Mouse (Mus musculus): ENCODE measurements around the gene Ptger4. TPM values are rescaled to one million over a fixed set of nuclear protein-coding genes. Genes with fewer than 3 reads are reported as not detected.
A peak's percentile ranks its signal among the peaks of the same experiment; 100 is the strongest.

The Ptger4 gene
- polyA plus RNA-seq, 1 experiment, result 3.5 TPM

GRCm38 (mm10) chr15:5194446-5194845, 49.5 kb downstream of the Ptger4 start:
- H3K4me1 ChIP-seq (ENCODE audit: control insufficient read depth, insufficient read depth, low read length), result no peaks in the 10 kb centered on the region; the same call in 1 of the 2 replicates
- WGBS, result 80% methylated on average over 6 of the region's 6 CpGs
- no peak for TF ChIP-seq CTCF (IDR thresholded peaks at IDR 0.05; ENCODE audit: control insufficient read depth, insufficient read depth, low read length)
- TF ChIP-seq POLR2A (IDR thresholded peaks at IDR 0.05; ENCODE audit: borderline replicate concordance, control insufficient read depth, low read depth, low read length), result no peak

DNA sequence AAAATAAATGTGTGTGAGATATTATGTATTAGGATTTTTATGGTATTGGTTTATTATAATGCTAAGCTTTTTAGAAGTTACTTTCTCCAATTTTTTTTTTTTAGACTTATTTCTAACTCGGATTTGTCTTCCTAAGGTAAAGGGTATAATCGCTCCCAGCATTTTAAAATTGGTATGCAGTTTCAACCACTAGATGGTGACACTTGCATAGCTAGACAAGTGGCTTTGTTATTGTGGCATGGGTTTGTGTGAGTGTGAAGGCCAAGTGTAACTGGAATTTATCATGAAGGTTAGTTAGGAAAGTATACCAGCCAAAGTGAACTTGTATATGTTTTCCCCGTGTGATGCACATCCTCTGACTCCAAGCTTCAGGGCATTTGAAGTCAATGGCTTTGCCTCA, 50.2 kb downstream of the Ptger4 start:
- Histone ChIP-seq H3K4me1 (ENCODE audit: control insufficient read depth, insufficient read depth, low read length) (no peaks in the 10 kb centered on the region; the same call in 1 of the 2 replicates), H3K27ac (ENCODE audit: control insufficient read depth, insufficient read depth, low read depth, low read length, poor library complexity) (no peak overlapping the region), H3K4me3 (replicated peaks; ENCODE audit: control insufficient read depth, low read depth, low read length) (no peak overlapping the region)
- 68% methylated on average over 3 of the region's 3 CpGs for WGBS
- no peak for TF ChIP-seq CTCF (IDR thresholded peaks at IDR 0.05; ENCODE audit: control insufficient read depth, insufficient read depth, low read length)
- TF ChIP-seq POLR2A (IDR thresholded peaks at IDR 0.05; ENCODE audit: borderline replicate concordance, control insufficient read depth, low read depth, low read length), result no peak

More at GRCm38 (mm10) chr15:5194446-5194845, 49.5 kb downstream of the Ptger4 start:
- no peak overlapping the region for H3K27ac ChIP-seq (ENCODE audit: control insufficient read depth, insufficient read depth, low read depth, low read length, poor library complexity)
- H3K4me3 ChIP-seq (replicated peaks; ENCODE audit: control insufficient read depth, low read depth, low read length), result no peak overlapping the region

- H3K4me3 ChIP-seq (replicated peaks; ENCODE audit: control insufficient read depth, low read depth, low read length), result no peak overlapping the region
- 68% methylated on average over 10 of the region's 10 CpGs for WGBS
- TF ChIP-seq CTCF (IDR thresholded peaks at IDR 0.05; ENCODE audit: control insufficient read depth, insufficient read depth, low read length) (no peak; the same call in 1 of the 2 replicates), POLR2A (IDR thresholded peaks at IDR 0.05; ENCODE audit: borderline replicate concordance, control insufficient read depth, low read depth, low read length) (no peak)
- no peak overlapping the region for H3K27ac ChIP-seq (ENCODE audit: control insufficient read depth, insufficient read depth, low read depth, low read length, poor library complexity)
- no peaks in the 10 kb centered on the region; the same call in 1 of the 2 replicates for H3K4me1 ChIP-seq (ENCODE audit: control insufficient read depth, insufficient read depth, low read length)
Measured at GRCm38 (mm10) chr15:5189504-5190093, 54.4 kb downstream of the Ptger4 start.

GRCm38 (mm10) chr15:5188029-5188428, 56.0 kb downstream of the Ptger4 start:
- H3K27ac ChIP-seq (ENCODE audit: control insufficient read depth, insufficient read depth, low read depth, low read length, poor library complexity), result no peak overlapping the region
- H3K4me3 ChIP-seq (replicated peaks; ENCODE audit: control insufficient read depth, low read depth, low read length), result no peak overlapping the region
- TF ChIP-seq CTCF (IDR thresholded peaks at IDR 0.05; ENCODE audit: control insufficient read depth, insufficient read depth, low read length) (no peak), POLR2A (IDR thresholded peaks at IDR 0.05; ENCODE audit: borderline replicate concordance, control insufficient read depth, low read depth, low read length) (no peak)
- H3K4me1 ChIP-seq (ENCODE audit: control insufficient read depth, insufficient read depth, low read length), result no peaks in the 10 kb centered on the region; the same call in 1 of the 2 replicates
- 19% methylated on average over 1 of the region's 1 CpGs for WGBS

GRCm38 (mm10) chr15:5187116-5187515, 56.9 kb downstream of the Ptger4 start:
- H3K4me3 ChIP-seq (replicated peaks; ENCODE audit: control insufficient read depth, low read depth, low read length), result no peak overlapping the region
- no peaks in the 10 kb centered on the region; the same call in 1 of the 2 replicates for H3K4me1 ChIP-seq (ENCODE audit: control insufficient read depth, insufficient read depth, low read length)
- TF ChIP-seq POLR2A (IDR thresholded peaks at IDR 0.05; ENCODE audit: borderline replicate concordance, control insufficient read depth, low read depth, low read length), result no peak
- no peak for TF ChIP-seq CTCF (IDR thresholded peaks at IDR 0.05; ENCODE audit: control insufficient read depth, insufficient read depth, low read length)
- 52% methylated on average over 4 of the region's 4 CpGs for WGBS
- H3K27ac ChIP-seq (ENCODE audit: control insufficient read depth, insufficient read depth, low read depth, low read length, poor library complexity), result no peak overlapping the region

DNA sequence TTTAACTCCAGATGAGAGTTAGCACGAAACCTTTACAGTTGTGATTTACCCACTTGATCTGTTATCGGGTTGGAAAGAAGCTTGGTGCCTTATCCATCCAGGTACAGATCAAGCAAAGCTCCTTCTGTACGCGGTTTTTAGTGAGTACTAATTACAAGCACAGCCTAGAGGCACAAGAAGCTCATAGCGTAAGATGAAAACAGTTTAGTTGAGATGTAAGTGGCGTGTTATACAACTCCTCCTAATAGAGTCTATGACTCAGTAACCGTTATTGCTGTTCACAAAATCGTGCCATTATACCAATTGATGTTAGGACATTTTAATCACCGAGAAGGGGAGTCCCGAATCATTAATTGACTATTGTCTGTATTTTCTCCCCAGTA, 57.7 kb downstream of the Ptger4 start:
- Histone ChIP-seq H3K27ac (ENCODE audit: control insufficient read depth, insufficient read depth, low read depth, low read length, poor library complexity) (no peak overlapping the region), H3K4me3 (replicated peaks; ENCODE audit: control insufficient read depth, low read depth, low read length) (peak overlapping the region; percentile 97), H3K4me1 (ENCODE audit: control insufficient read depth, insufficient read depth, low read length) (no peaks in the 10 kb centered on the region; the same call in 1 of the 2 replicates)
- TF ChIP-seq CTCF (IDR thresholded peaks at IDR 0.05; ENCODE audit: control insufficient read depth, insufficient read depth, low read length), result no peak
- TF ChIP-seq POLR2A (IDR thresholded peaks at IDR 0.05; ENCODE audit: borderline replicate concordance, control insufficient read depth, low read depth, low read length), result no peak
- 26% methylated on average over 10 of the region's 10 CpGs for WGBS

DNA sequence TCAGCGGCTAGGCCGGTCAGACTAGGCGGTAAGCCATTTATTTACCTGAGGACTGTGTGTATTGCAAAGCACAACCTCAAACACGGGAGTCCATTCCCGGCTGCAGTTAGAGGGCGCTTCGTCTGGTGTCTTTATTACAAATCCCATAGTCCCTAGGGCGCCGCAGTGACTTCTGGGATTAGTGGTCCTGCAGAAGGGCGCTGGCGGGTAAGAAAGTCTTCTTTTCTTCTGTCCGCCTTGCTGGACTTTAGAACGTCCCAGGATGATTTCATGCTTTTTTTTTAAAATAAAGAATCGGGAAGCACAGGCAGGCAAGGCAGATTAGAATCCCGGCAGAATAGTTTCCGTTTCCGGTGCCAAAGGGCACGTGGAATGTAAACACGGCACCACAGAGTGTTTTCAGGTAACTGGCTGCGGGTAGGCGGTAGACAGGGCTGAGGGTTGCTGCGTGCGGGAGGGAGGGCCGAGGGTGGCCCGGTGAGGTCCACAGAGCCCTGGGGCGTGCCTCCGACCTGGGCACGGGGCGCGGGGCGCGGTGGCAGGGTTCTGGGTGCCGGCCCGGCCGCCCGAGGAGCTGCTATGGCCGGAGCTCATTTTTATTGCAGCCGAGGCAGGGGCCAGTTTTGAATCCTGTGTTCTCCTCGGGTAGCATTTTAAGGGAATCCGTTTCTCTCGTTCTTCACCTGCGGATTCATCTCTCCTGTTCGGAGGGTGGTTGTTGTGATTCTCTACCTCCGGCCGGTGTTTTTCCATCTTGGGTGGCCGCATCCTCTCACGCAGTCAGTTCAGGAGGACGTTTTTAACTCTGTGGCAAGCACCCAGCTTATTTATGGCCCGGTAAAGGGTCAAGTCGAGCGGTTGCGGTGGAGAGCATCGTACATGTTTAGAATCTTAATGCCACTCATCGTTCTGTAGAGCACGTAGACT, 58.4 kb downstream of the Ptger4 start, which contains the start of gene Ttc33:
Gene Ttc33, plus strand, starts transcription at position 160 of the 927 bp plus-strand sequence.
- Histone ChIP-seq H3K4me1 (ENCODE audit: control insufficient read depth, insufficient read depth, low read length) (no peaks in the 10 kb centered on the region; the same call in 1 of the 2 replicates), H3K27ac (ENCODE audit: control insufficient read depth, insufficient read depth, low read depth, low read length, poor library complexity) (peak within 1 kb of the TSS; percentile 70), H3K4me3 (replicated peaks; ENCODE audit: control insufficient read depth, low read depth, low read length) (peak within 1 kb of the TSS; percentile 97)
- no peak for TF ChIP-seq CTCF (IDR thresholded peaks at IDR 0.05; ENCODE audit: control insufficient read depth, insufficient read depth, low read length)
- peak; percentile 33; the same call in 1 of the 2 replicates for TF ChIP-seq POLR2A (IDR thresholded peaks at IDR 0.05; ENCODE audit: borderline replicate concordance, control insufficient read depth, low read depth, low read length)
- WGBS, result under 1% methylated on average over 55 of the region's 55 CpGs

Measured in bone marrow, adult 2 months (tissue).